Mouse (Mus musculus): Measurements from ENCODE around the gene Esyt1. TPM values are rescaled to one million over a fixed set of nuclear protein-coding genes. Genes with fewer than 3 reads are reported as not detected.
"Not testable (repeated sequence)": the region's sequence is repeated elsewhere in the genome, so short reads cannot be mapped to it uniquely, and the experiment has no call there.

Gene Esyt1
- polyA plus RNA-seq, 1 experiment from 2014 or later: 10.3 TPM

- H3K4me3 ChIP-seq (ENCODE audit: low read depth, low read length); H3K27ac ChIP-seq (ENCODE audit: low read length); H3K4me2 ChIP-seq (ENCODE audit: low read depth, low read length); H3K36me3 ChIP-seq (ENCODE audit: control insufficient read depth, insufficient read depth); H3K9me3 ChIP-seq (replicated peaks; ENCODE audit: control insufficient read depth, low read length); H3K9ac ChIP-seq (ENCODE audit: low read depth, low read length); H3K27me3 ChIP-seq (ENCODE audit: control insufficient read depth, insufficient read depth, low read depth, low read length); ATAC-seq (ENCODE audit: low read depth): not testable (repeated sequence)
- WGBS (ENCODE audit: insufficient replicate concordance): 62% methylated on average over 11 of the region's 11 CpGs
- H3K4me1 ChIP-seq (ENCODE audit: control insufficient read depth, low read depth, low read length): peaks cover 12% of the 10 kb centered on the region
Observed at GRCm38 (mm10) chr10:128550144-128550823, 24.6 kb upstream of the Esyt1 start.

GRCm38 (mm10) chr10:128549682-128550057, 24.0 kb upstream of the Esyt1 start:
- Histone ChIP-seq H3K4me2 (ENCODE audit: low read depth, low read length) (peak overlapping the region; percentile 86), H3K27ac (ENCODE audit: low read length) (peak overlapping the region; percentile 65), H3K4me3 (ENCODE audit: low read depth, low read length) (peak overlapping the region; percentile 16; the same call in 1 of the 2 replicates), H3K9ac (ENCODE audit: low read depth, low read length) (peak overlapping the region; percentile 44; the same call in 1 of the 2 replicates), H3K4me1 (ENCODE audit: control insufficient read depth, low read depth, low read length) (peaks cover 12% of the 10 kb centered on the region)
- H3K9me3 ChIP-seq (replicated peaks; ENCODE audit: control insufficient read depth, low read length); ATAC-seq (ENCODE audit: low read depth); H3K27me3 ChIP-seq (ENCODE audit: control insufficient read depth, insufficient read depth, low read depth, low read length); H3K36me3 ChIP-seq (ENCODE audit: control insufficient read depth, insufficient read depth): not testable (repeated sequence)
- 65% methylated on average over 6 of the region's 6 CpGs for WGBS (ENCODE audit: insufficient replicate concordance)

GRCm38 (mm10) chr10:128548947-128549681, 23.4 kb upstream of the Esyt1 start, which contains the start of gene Rpl41:
Gene Rpl41 (minus strand): TSS chr10:128549305.
- 0% methylated on average over 31 of the region's 31 CpGs for WGBS (ENCODE audit: insufficient replicate concordance)
- peak within 1 kb of the TSS; percentile 75 for H3K4me3 ChIP-seq (ENCODE audit: low read depth, low read length)

GRCm38 (mm10) chr10:128548051-128548791, 22.6 kb upstream of the Esyt1 start:
- Histone ChIP-seq H3K4me3 (ENCODE audit: low read depth, low read length) (peak overlapping the region; percentile 75), H3K9ac (ENCODE audit: low read depth, low read length) (peak overlapping the region; percentile 76), H3K36me3 (ENCODE audit: control insufficient read depth, insufficient read depth) (peaks cover 22% of the 10 kb centered on the region), H3K4me1 (ENCODE audit: control insufficient read depth, low read depth, low read length) (peaks cover 12% of the 10 kb centered on the region), H3K27ac (ENCODE audit: low read length) (peak overlapping the region; percentile 83), H3K4me2 (ENCODE audit: low read depth, low read length) (peak overlapping the region; percentile 86)
- WGBS (ENCODE audit: insufficient replicate concordance): under 1% methylated on average over 28 of the region's 30 CpGs
- not testable (repeated sequence) for H3K27me3 ChIP-seq (ENCODE audit: control insufficient read depth, insufficient read depth, low read depth, low read length); H3K9me3 ChIP-seq (replicated peaks; ENCODE audit: control insufficient read depth, low read length); ATAC-seq (ENCODE audit: low read depth)

More at GRCm38 (mm10) chr10:128548947-128549681, 23.4 kb upstream of the Esyt1 start, which contains the start of gene Rpl41:
- H3K36me3 ChIP-seq (ENCODE audit: control insufficient read depth, insufficient read depth): peaks cover 15% of the 10 kb centered on the region
- no peaks in the 10 kb centered on the region for H3K27me3 ChIP-seq (ENCODE audit: control insufficient read depth, insufficient read depth, low read depth, low read length)
- H3K4me2 ChIP-seq (ENCODE audit: low read depth, low read length): peak within 1 kb of the TSS; percentile 86
- H3K9me3 ChIP-seq (replicated peaks; ENCODE audit: control insufficient read depth, low read length): no peaks in the 10 kb centered on the region
- peak within 1 kb of the TSS; percentile 83 for H3K27ac ChIP-seq (ENCODE audit: low read length)
- H3K9ac ChIP-seq (ENCODE audit: low read depth, low read length): peak within 1 kb of the TSS; percentile 76
- peaks cover 12% of the 10 kb centered on the region for H3K4me1 ChIP-seq (ENCODE audit: control insufficient read depth, low read depth, low read length)
- peak; percentile 84 for ATAC-seq (ENCODE audit: low read depth)

- peak within 1 kb of the TSS; percentile 86 for H3K4me2 ChIP-seq (ENCODE audit: low read depth, low read length)
- H3K27ac ChIP-seq (ENCODE audit: low read length): peak within 1 kb of the TSS; percentile 83
- no peaks in the 10 kb centered on the region for H3K9me3 ChIP-seq (replicated peaks; ENCODE audit: control insufficient read depth, low read length)
- ATAC-seq (ENCODE audit: low read depth): peak; percentile 87
- H3K4me1 ChIP-seq (ENCODE audit: control insufficient read depth, low read depth, low read length): peaks cover 12% of the 10 kb centered on the region
- H3K4me3 ChIP-seq (ENCODE audit: low read depth, low read length): peak within 1 kb of the TSS; percentile 75
- H3K36me3 ChIP-seq (ENCODE audit: control insufficient read depth, insufficient read depth): peaks cover 22% of the 10 kb centered on the region
- no peaks in the 10 kb centered on the region for H3K27me3 ChIP-seq (ENCODE audit: control insufficient read depth, insufficient read depth, low read depth, low read length)
- H3K9ac ChIP-seq (ENCODE audit: low read depth, low read length): peak within 1 kb of the TSS; percentile 81
- WGBS (ENCODE audit: insufficient replicate concordance): under 1% methylated on average over 50 of the region's 50 CpGs
Observed at GRCm38 (mm10) chr10:128547361-128548032, 21.8 kb upstream of the Esyt1 start, which contains the start of gene Zc3h10. Gene Zc3h10 (minus strand): TSS chr10:128547774.

GRCm38 (mm10) chr10:128546787-128547186, 21.1 kb upstream of the Esyt1 start:
- Histone ChIP-seq H3K9me3 (replicated peaks; ENCODE audit: control insufficient read depth, low read length) (no peaks in the 10 kb centered on the region), H3K4me1 (ENCODE audit: control insufficient read depth, low read depth, low read length) (peaks cover 12% of the 10 kb centered on the region), H3K27ac (ENCODE audit: low read length) (peak overlapping the region; percentile 83), H3K4me3 (ENCODE audit: low read depth, low read length) (peak overlapping the region; percentile 75), H3K9ac (ENCODE audit: low read depth, low read length) (peak overlapping the region; percentile 81), H3K4me2 (ENCODE audit: low read depth, low read length) (peak overlapping the region; percentile 86), H3K27me3 (ENCODE audit: control insufficient read depth, insufficient read depth, low read depth, low read length) (no peaks in the 10 kb centered on the region), H3K36me3 (ENCODE audit: control insufficient read depth, insufficient read depth) (peaks cover 22% of the 10 kb centered on the region)
- WGBS (ENCODE audit: insufficient replicate concordance): 8% methylated on average over 7 of the region's 7 CpGs
- no peak for ATAC-seq (ENCODE audit: low read depth)

GRCm38 (mm10) chr10:128546361-128546760, 20.7 kb upstream of the Esyt1 start:
- Histone ChIP-seq H3K9me3 (replicated peaks; ENCODE audit: control insufficient read depth, low read length) (no peaks in the 10 kb centered on the region), H3K27me3 (ENCODE audit: control insufficient read depth, insufficient read depth, low read depth, low read length) (no peaks in the 10 kb centered on the region), H3K27ac (ENCODE audit: low read length) (peak overlapping the region; percentile 83), H3K4me1 (ENCODE audit: control insufficient read depth, low read depth, low read length) (peaks cover 12% of the 10 kb centered on the region), H3K4me2 (ENCODE audit: low read depth, low read length) (peak overlapping the region; percentile 86), H3K36me3 (ENCODE audit: control insufficient read depth, insufficient read depth) (peaks cover 22% of the 10 kb centered on the region), H3K4me3 (ENCODE audit: low read depth, low read length) (peak overlapping the region; percentile 75), H3K9ac (ENCODE audit: low read depth, low read length) (peak overlapping the region; percentile 81)
- no peak for ATAC-seq (ENCODE audit: low read depth)
- WGBS (ENCODE audit: insufficient replicate concordance): 5% methylated on average over 4 of the region's 4 CpGs

GRCm38 (mm10) chr10:128545570-128545898, 19.9 kb upstream of the Esyt1 start:
- Histone ChIP-seq H3K27me3 (ENCODE audit: control insufficient read depth, insufficient read depth, low read depth, low read length) (no peaks in the 10 kb centered on the region), H3K4me1 (ENCODE audit: control insufficient read depth, low read depth, low read length) (peaks cover 12% of the 10 kb centered on the region), H3K36me3 (ENCODE audit: control insufficient read depth, insufficient read depth) (peaks cover 22% of the 10 kb centered on the region), H3K27ac (ENCODE audit: low read length) (no peak overlapping the region), H3K9me3 (replicated peaks; ENCODE audit: control insufficient read depth, low read length) (no peaks in the 10 kb centered on the region), H3K4me2 (ENCODE audit: low read depth, low read length) (no peak overlapping the region), H3K9ac (ENCODE audit: low read depth, low read length) (no peak overlapping the region), H3K4me3 (ENCODE audit: low read depth, low read length) (no peak overlapping the region)
- ATAC-seq (ENCODE audit: low read depth): no peak
- WGBS (ENCODE audit: insufficient replicate concordance): 82% methylated on average over 3 of the region's 3 CpGs
